Mouse (Mus musculus) heart, embryonic 14.5 days (tissue): Measurements from ENCODE around the gene Rexo5. TPM values are rescaled to one million over a fixed set of nuclear protein-coding genes. Genes with fewer than 3 reads are reported as not detected.

Source experiments
- ATAC-seq: fragments of 200-750 bp; cut with Nextera tagmentation; 2 replicates; pipeline ENCODE4 v1.8.0; 2017; ENCODE audit warnings: low read depth, moderate TSS enrichment; ENCODE audit not compliant: insufficient number of reproducible peaks, insufficient read depth, low FRiP score
- H3K27ac ChIP-seq, 2 experiments: fragments of 200-500 bp in 1 of 2; fragments of 300-500 bp in 1 of 2; sonication (generic) in 1 of 2; replicated peaks in 1 of 2; 2 replicates each; pipeline ENCODE4 v1.5.1; 2012 to 2014; ENCODE audit warnings: low read depth in 2 of 2, low read length in 2 of 2, control low read depth in 1 of 2, mild to moderate bottlenecking in 1 of 2, mixed read lengths in 1 of 2; ENCODE audit not compliant: control insufficient read depth in 1 of 2, insufficient read depth in 1 of 2
- H3K27me3 ChIP-seq: fragments of 300-500 bp; sonication (generic); 2 replicates; pipeline ENCODE4 v1.6.1; 2014; ENCODE audit warnings: mild to moderate bottlenecking, low read length, control low read depth; ENCODE audit not compliant: control insufficient read depth, insufficient read depth
- H3K36me3 ChIP-seq: fragments of 300-500 bp; sonication (generic); 2 replicates; pipeline ENCODE4 v1.6.1; 2014; ENCODE audit warnings: mild to moderate bottlenecking, control low read depth, low read length, mixed read lengths; ENCODE audit not compliant: control insufficient read depth, insufficient read depth
- H3K4me1 ChIP-seq, 2 experiments: fragments of 200-500 bp in 1 of 2; fragments of 300-500 bp in 1 of 2; sonication (generic) in 1 of 2; 2 replicates each; pipeline ENCODE4 v1.6.1; 2012 to 2014; ENCODE audit warnings: low read length in 2 of 2, control low read depth in 1 of 2, mixed read lengths in 1 of 2; ENCODE audit not compliant: control insufficient read depth in 2 of 2, insufficient read depth in 2 of 2
- H3K4me2 ChIP-seq: fragments of 300-500 bp; sonication (generic); 2 replicates; pipeline ENCODE4 v1.6.1; 2014; ENCODE audit warnings: mild to moderate bottlenecking, low read length
- H3K4me3 ChIP-seq, 2 experiments: fragments of 200-500 bp in 1 of 2; fragments of 300-500 bp in 1 of 2; sonication (generic) in 1 of 2; 2 replicates each; pipeline ENCODE4 v1.5.1; 2012 to 2014; ENCODE audit warnings: low read length in 2 of 2, mild to moderate bottlenecking in 2 of 2, control low read depth in 1 of 2, low read depth in 1 of 2, moderate library complexity in 1 of 2; ENCODE audit not compliant: control insufficient read depth in 1 of 2, insufficient read depth in 1 of 2
- H3K9ac ChIP-seq: fragments of 300-500 bp; sonication (generic); 2 replicates; pipeline ENCODE4 v1.6.1; 2014; ENCODE audit warnings: mild to moderate bottlenecking, low read length
- H3K9me3 ChIP-seq: fragments of 300-500 bp; sonication (generic); 2 replicates; pipeline ENCODE4 v1.6.1; 2016; ENCODE audit warnings: low read length, control low read depth; ENCODE audit not compliant: control insufficient read depth
- WGBS: fragments of 180-500 bp; shearing (Covaris S2); extraction: QIAGEN DNeasy Blood & Tissue Kit; methylation state at CpG from one replicate; pipeline ENCODE4 v1.1.7; 2014; 5-methylcytosine and 5-hydroxymethylcytosine counted together
- polyA plus RNA-seq: library from polyadenylated mRNA; unstranded; fragments of >200 nt; fragmentation: Nextera tagmentation; extraction: Ambion mirVana; gene quantifications from 2 replicates; pipeline ENCODE4 v1.2.1, GENCODE M21; 2014

Rexo5 gene
- polyA plus RNA-seq, 1 experiment from 2014 or later: 16.4 TPM

DNA sequence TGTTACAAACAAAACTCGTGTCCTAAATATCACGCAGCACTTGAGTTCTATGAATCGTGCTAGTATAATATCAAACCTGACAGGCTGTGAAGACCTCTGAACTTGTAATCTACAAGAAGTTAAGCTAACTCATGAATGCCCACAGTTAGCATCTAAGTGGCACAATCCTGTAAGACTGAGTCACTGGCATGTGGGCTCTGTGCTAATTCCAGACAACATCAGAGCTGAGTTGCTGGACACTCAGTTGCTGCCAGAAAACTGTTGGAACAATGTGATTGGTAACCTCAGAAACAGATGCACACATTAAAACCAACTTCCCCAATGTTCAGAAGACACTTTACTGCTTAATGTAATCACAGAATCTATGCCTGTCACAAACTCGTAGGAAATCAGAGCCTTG lies 94.1 kb downstream of the Rexo5 start:
- Histone ChIP-seq H3K9ac (no peak overlapping the region), H3K4me2 (no peak overlapping the region), H3K27me3 (no peaks in the 10 kb centered on the region), H3K4me1 (peaks cover 0 to 6% of the 10 kb centered on the region in 2 experiments; a peak in 1 of 4 replicates), H3K27ac (no peak overlapping the region), H3K4me3 (no peak overlapping the region), H3K36me3 (no peaks in the 10 kb centered on the region; the same call in 1 of the 2 replicates), H3K9me3 (no peaks in the 10 kb centered on the region)
- WGBS: 63% methylated on average over 4 of the region's 4 CpGs
- ATAC-seq: no peak

DNA sequence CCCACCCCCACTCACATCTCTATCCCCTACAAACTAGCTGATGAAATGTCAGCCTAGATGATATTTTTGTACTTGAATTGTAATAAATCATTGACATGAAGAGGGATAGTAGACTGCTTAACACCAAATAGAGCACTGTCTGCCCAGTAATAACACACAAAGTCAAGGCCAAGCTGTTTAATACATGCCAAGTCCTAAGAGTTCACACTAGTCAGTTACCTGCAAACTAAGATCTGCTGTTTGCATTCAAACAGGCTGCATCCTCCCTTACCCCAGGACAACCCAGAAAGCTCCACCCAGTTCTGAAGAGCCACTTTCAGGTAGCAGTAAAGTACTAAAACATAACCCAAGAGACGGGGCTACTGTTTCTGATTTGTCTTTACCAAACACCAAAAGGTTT lies 98.4 kb downstream of the Rexo5 start:
- no peaks in the 10 kb centered on the region for H3K27me3 ChIP-seq
- no peak overlapping the region for H3K9ac ChIP-seq
- no peak overlapping the region for H3K4me3 ChIP-seq
- H3K4me2 ChIP-seq: no peak overlapping the region
- no peak for ATAC-seq
- H3K9me3 ChIP-seq: no peaks in the 10 kb centered on the region
- peaks cover 2 to 26% of the 10 kb centered on the region in 2 experiments; a peak in 3 of 4 replicates for H3K4me1 ChIP-seq
- WGBS: 100% methylated on average over 1 of the region's 1 CpGs
- H3K36me3 ChIP-seq: no peaks in the 10 kb centered on the region
- no peak overlapping the region for H3K27ac ChIP-seq

DNA sequence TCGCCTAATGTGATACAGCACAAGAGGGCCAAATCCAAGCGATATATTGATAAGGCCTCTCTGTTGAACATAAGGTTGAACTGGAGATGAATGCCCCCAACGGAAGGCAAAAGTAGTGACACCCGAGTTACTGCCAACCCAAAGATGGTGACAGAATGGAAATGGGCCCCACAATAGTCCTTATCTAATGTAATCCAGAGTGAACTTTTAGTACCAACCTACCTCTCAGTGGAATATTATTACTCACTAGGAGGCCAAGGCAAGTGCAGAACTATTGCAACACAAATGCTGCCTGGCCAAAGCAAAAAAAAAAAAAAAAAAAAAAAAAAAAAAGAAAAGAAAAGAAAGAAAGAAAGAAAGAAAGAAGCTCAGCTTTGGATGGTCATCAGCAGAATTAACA lies 98.9 kb downstream of the Rexo5 start:
- H3K4me2 ChIP-seq: no peak overlapping the region
- H3K9me3 ChIP-seq: no peaks in the 10 kb centered on the region
- WGBS: 78% methylated on average over 4 of the region's 4 CpGs
- H3K9ac ChIP-seq: no peak overlapping the region
- no peak overlapping the region for H3K4me3 ChIP-seq
- ATAC-seq: no peak
- no peaks in the 10 kb centered on the region for H3K36me3 ChIP-seq
- H3K27ac ChIP-seq: no peak overlapping the region
- no peaks in the 10 kb centered on the region for H3K27me3 ChIP-seq
- H3K4me1 ChIP-seq: peaks cover 2 to 26% of the 10 kb centered on the region in 2 experiments; a peak in 3 of 4 replicates

DNA sequence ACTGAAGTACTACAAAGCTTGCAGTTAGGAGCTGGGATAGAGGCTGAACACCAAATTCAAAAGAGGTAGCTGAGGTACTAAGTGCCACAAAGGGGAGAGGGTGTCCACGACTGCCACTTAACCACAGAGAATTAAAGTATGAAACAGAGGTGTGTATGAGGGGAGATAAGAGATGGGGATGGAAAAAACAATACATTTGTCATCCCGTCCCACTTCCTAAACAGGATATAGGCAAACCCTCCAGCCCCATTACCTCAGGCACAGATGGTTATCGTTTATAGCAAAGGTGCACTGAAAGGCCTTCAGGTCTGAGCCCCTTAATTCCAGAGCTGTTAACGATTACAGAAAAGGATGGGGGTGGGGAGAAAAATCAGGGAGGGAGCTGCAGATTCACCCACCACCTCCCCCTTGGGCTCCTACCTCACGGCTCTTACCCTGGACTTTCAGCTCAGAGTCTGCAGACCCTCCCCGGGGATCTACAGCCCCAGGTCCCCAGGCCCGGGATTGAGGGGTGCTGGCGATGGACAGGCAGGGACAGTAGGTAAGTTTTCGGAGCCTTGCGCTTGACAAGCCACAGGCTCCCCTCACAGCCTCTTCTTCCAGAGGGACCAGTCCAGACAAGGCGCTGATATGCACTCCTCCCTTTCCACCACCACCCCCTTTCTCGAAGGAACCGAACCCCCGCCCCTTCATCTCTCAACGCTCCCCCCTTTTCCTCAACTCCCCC lies 101.2 kb downstream of the Rexo5 start:
- Histone ChIP-seq H3K27ac (peak overlapping the region; percentile 65 to 96), H3K9me3 (no peaks in the 10 kb centered on the region), H3K36me3 (no peaks in the 10 kb centered on the region), H3K27me3 (no peaks in the 10 kb centered on the region), H3K9ac (peak overlapping the region; percentile 90), H3K4me1 (peaks cover 2 to 26% of the 10 kb centered on the region in 2 experiments; a peak in 3 of 4 replicates), H3K4me2 (peak overlapping the region; percentile 90), H3K4me3 (peak overlapping the region; percentile 75 to 92)
- WGBS: 2% methylated on average over 15 of the region's 15 CpGs
- ATAC-seq: peak; percentile 15; the same call in 1 of the 2 replicates

- H3K4me3 ChIP-seq: peak within 1 kb of the TSS; percentile 75 to 92
- H3K27ac ChIP-seq: peak within 1 kb of the TSS; percentile 96 to 98
- H3K9me3 ChIP-seq: no peaks in the 10 kb centered on the region
- under 1% methylated on average over 58 of the region's 63 CpGs for WGBS
- ATAC-seq: peak; percentile 99
- H3K4me2 ChIP-seq: peak within 1 kb of the TSS; percentile 90
- H3K27me3 ChIP-seq: no peaks in the 10 kb centered on the region
- H3K4me1 ChIP-seq: peaks cover 2 to 26% of the 10 kb centered on the region in 2 experiments; a peak in 3 of 4 replicates
- no peaks in the 10 kb centered on the region for H3K36me3 ChIP-seq
- H3K9ac ChIP-seq: peak within 1 kb of the TSS; percentile 90
These were observed 102.1 kb downstream of the Rexo5 start, which contains the start of the genes Lyrm1 and Dcun1d3 for GRCm38 (mm10) chr7:119895639-119896512. Lyrm1 (plus strand) TSS chr7:119895861. Dcun1d3 (minus strand) TSS chr7:119896298.

GRCm38 (mm10) chr7:119897521-119898109 lies 103.8 kb downstream of the Rexo5 start:
- ATAC-seq: no peak
- Histone ChIP-seq H3K9ac (no peak overlapping the region), H3K27ac (no peak overlapping the region), H3K4me3 (no peak overlapping the region), H3K4me1 (peaks cover 2 to 26% of the 10 kb centered on the region in 2 experiments; a peak in 3 of 4 replicates), H3K9me3 (no peaks in the 10 kb centered on the region), H3K27me3 (no peaks in the 10 kb centered on the region), H3K4me2 (no peak overlapping the region), H3K36me3 (no peaks in the 10 kb centered on the region)
- 87% methylated on average over 8 of the region's 8 CpGs for WGBS

GRCm38 (mm10) chr7:119898247-119898856 lies 104.5 kb downstream of the Rexo5 start:
- no peaks in the 10 kb centered on the region for H3K9me3 ChIP-seq
- H3K27ac ChIP-seq: no peak overlapping the region
- no peak overlapping the region for H3K4me3 ChIP-seq
- H3K27me3 ChIP-seq: no peaks in the 10 kb centered on the region
- H3K4me2 ChIP-seq: no peak overlapping the region
- 29% methylated on average over 1 of the region's 1 CpGs for WGBS
- no peak for ATAC-seq
- no peaks in the 10 kb centered on the region for H3K36me3 ChIP-seq
- peaks cover 2 to 21% of the 10 kb centered on the region in 2 experiments; a peak in 3 of 4 replicates for H3K4me1 ChIP-seq
- no peak overlapping the region for H3K9ac ChIP-seq
